Mouse (Mus musculus): Measurements from ENCODE around the gene Ppcs.

GRCm38 (mm10) chr4:119389184-119389583 lies 33.0 kb downstream of the Ppcs start:
- TF ChIP-seq POLR2A (IDR thresholded peaks at IDR 0.05; ENCODE audit: control insufficient read depth, low read depth, low read length), result no peak
- no peak for TF ChIP-seq CTCF (IDR thresholded peaks at IDR 0.05; ENCODE audit: control insufficient read depth, insufficient read depth, insufficient replicate concordance, low read depth, low read length)
